In the genomic region with DNA sequence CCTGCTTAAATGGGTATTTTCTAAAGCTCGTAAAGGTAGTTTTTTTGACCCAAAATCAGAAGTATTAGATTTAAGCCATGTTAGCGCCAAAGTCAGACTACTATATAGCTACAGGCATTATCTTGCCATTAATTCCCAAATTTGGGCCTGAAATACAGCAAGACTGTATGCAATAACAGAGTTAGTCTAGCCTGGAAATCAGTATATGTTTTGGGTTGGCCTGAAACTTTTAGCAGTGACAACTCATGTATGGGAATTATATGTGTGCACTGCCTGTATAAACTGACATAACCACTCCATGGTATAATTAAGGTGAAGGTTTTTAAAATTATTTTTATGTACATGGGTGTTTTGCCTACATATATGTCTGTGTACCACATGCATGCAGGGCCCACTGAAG, we compare ENCODE assay signal across 8 mouse cellular contexts. TPM values are rescaled to one million over a fixed set of nuclear protein-coding genes. Genes with fewer than 3 reads are reported as not detected.
A peak's percentile ranks its signal among the peaks of the same experiment; 100 is the strongest.
DNase-seq lines count a peak whose midpoint lies in the region; ATAC-seq lines count a peak whose summit lies in the region.

A gene (minus strand): TSS at position 101 of the 400 bp plus-strand sequence.

- peaks cover 13% of the 10 kb centered on the region for H3K4me1 ChIP-seq in lung, embryonic 15.5 days
- peaks cover 19% of the 10 kb centered on the region for H3K4me1 ChIP-seq in embryonic facial prominence, embryonic 13.5 days
- H3K4me1 ChIP-seq in heart, embryonic 15.5 days (replicated peaks): peaks cover 25% of the 10 kb centered on the region
- H3K4me1 ChIP-seq in neural tube, embryonic 13.5 days (replicated peaks): peaks cover 22% of the 10 kb centered on the region

- H3K4me2 ChIP-seq in lung, embryonic 15.5 days: peak within 1 kb of the TSS; percentile 72
- H3K4me2 ChIP-seq in embryonic facial prominence, embryonic 13.5 days: peak within 1 kb of the TSS; percentile 81
- peak within 1 kb of the TSS; percentile 73 for H3K4me2 ChIP-seq in heart, embryonic 15.5 days
- H3K4me2 ChIP-seq in neural tube, embryonic 13.5 days: peak within 1 kb of the TSS; percentile 68

- DNase-seq in lung, postnatal 10 days: no peak
- no peak for DNase-seq in left cerebral cortex, postnatal 36 days (ENCODE audit: low spot score in 2 of 2)
- no peak for DNase-seq in spleen, postnatal 4 days (ENCODE audit: low spot score in 2 of 2)
- DNase-seq in urinary bladder, adult 18-20 months (ENCODE audit: low spot score in 2 of 2): no peak

- H3K9ac ChIP-seq in lung, embryonic 15.5 days: peak within 1 kb of the TSS; percentile 79
- H3K9ac ChIP-seq in embryonic facial prominence, embryonic 13.5 days: peak within 1 kb of the TSS; percentile 98
- H3K9ac ChIP-seq in heart, embryonic 15.5 days: peak within 1 kb of the TSS; percentile 91
- H3K9ac ChIP-seq in neural tube, embryonic 13.5 days: peak within 1 kb of the TSS; percentile 91

- intact Hi-C loops in left cerebral cortex, postnatal 36 days (cut with DNase I): no loop called here

- H3K27me3 ChIP-seq in lung, embryonic 15.5 days: no peaks in the 10 kb centered on the region
- H3K27me3 ChIP-seq in embryonic facial prominence, embryonic 13.5 days: no peaks in the 10 kb centered on the region
- H3K27me3 ChIP-seq in heart, embryonic 15.5 days: no peaks in the 10 kb centered on the region
- no peaks in the 10 kb centered on the region for H3K27me3 ChIP-seq in neural tube, embryonic 13.5 days

- peak within 1 kb of the TSS; percentile 79 for H3K27ac ChIP-seq in lung, embryonic 15.5 days
- peak within 1 kb of the TSS; percentile 82 for H3K27ac ChIP-seq in embryonic facial prominence, embryonic 13.5 days
- H3K27ac ChIP-seq in heart, embryonic 15.5 days: peak within 1 kb of the TSS; percentile 88
- peak within 1 kb of the TSS; percentile 91 for H3K27ac ChIP-seq in neural tube, embryonic 13.5 days (replicated peaks)

- no peaks in the 10 kb centered on the region for H3K9me3 ChIP-seq in lung, embryonic 15.5 days
- H3K9me3 ChIP-seq in embryonic facial prominence, embryonic 13.5 days: no peaks in the 10 kb centered on the region
- H3K9me3 ChIP-seq in heart, embryonic 15.5 days (replicated peaks): no peaks in the 10 kb centered on the region
- no peaks in the 10 kb centered on the region for H3K9me3 ChIP-seq in neural tube, embryonic 13.5 days

- peaks cover 27% of the 10 kb centered on the region for H3K36me3 ChIP-seq in lung, embryonic 15.5 days
- H3K36me3 ChIP-seq in embryonic facial prominence, embryonic 13.5 days: peaks cover 45% of the 10 kb centered on the region
- H3K36me3 ChIP-seq in heart, embryonic 15.5 days: peaks cover 36% of the 10 kb centered on the region
- peaks cover 48% of the 10 kb centered on the region for H3K36me3 ChIP-seq in neural tube, embryonic 13.5 days

- H3K4me3 ChIP-seq in lung, embryonic 15.5 days: peak within 1 kb of the TSS; percentile 66
- peak within 1 kb of the TSS; percentile 90 for H3K4me3 ChIP-seq in embryonic facial prominence, embryonic 13.5 days
- H3K4me3 ChIP-seq in heart, embryonic 15.5 days: peak within 1 kb of the TSS; percentile 81
- peak within 1 kb of the TSS; percentile 73 for H3K4me3 ChIP-seq in neural tube, embryonic 13.5 days

- 82% methylated on average over 2 of the region's 2 CpGs for WGBS in lung, embryonic 15.5 days
- WGBS in embryonic facial prominence, embryonic 13.5 days: 88% methylated on average over 2 of the region's 2 CpGs
- 91% methylated on average over 2 of the region's 2 CpGs for WGBS in heart, embryonic 15.5 days
- 89% methylated on average over 2 of the region's 2 CpGs for WGBS in neural tube, embryonic 13.5 days

- no peak for ATAC-seq in lung, embryonic 15.5 days (ENCODE audit: borderline replicate concordance, extremely low read depth, low FRiP score, low TSS enrichment)
- no peak for ATAC-seq in embryonic facial prominence, embryonic 13.5 days (ENCODE audit: insufficient number of reproducible peaks, insufficient read depth, low FRiP score, low TSS enrichment, low read depth)
- no peak for ATAC-seq in heart, embryonic 15.5 days (replicated peaks; ENCODE audit: insufficient number of reproducible peaks, insufficient read depth, low FRiP score, low read depth)
- ATAC-seq in neural tube, embryonic 13.5 days (ENCODE audit: low read depth): no peak

RNA-seq across cellular contexts. Expression of the gene that starts here (rescaled TPM):
- 691 and 724 TPM in 2 replicates for polyA plus RNA-seq in lung, embryonic 15.5 days (2015; fragmentation: Nextera tagmentation; extraction: Ambion mirVana)
- 668 and 696 TPM in 2 replicates for polyA plus RNA-seq in embryonic facial prominence, embryonic 13.5 days (2015; fragmentation: Nextera tagmentation; extraction: Ambion mirVana)
- 1,147 and 1,514 TPM in 2 replicates for polyA plus RNA-seq in heart, embryonic 15.5 days (2015; fragmentation: Nextera tagmentation; extraction: Ambion mirVana)
- 100 to 1,000 TPM; 219 to 270 TPM for total RNA-seq in left cerebral cortex, postnatal 36 days (2021)
- 763 and 785 TPM in 2 replicates for polyA plus RNA-seq in neural tube, embryonic 13.5 days (2015; fragmentation: Nextera tagmentation; extraction: Ambion mirVana)
